Mouse (Mus musculus) C2C12 (cell line): ENCODE data around the gene Cyp2d12. TPM values are rescaled to one million over a fixed set of nuclear protein-coding genes. Genes with fewer than 3 reads are reported as not detected.
"Not testable (repeated sequence)": the region's sequence is repeated elsewhere in the genome, so short reads cannot be mapped to it uniquely, and the experiment has no call there.

Experiments
- H3K27me3 ChIP-seq: one replicate; pipeline ENCODE4 v1.6.1; 2011; ENCODE audit not compliant: control insufficient read depth, insufficient read depth, insufficient read length
- H3K36me3 ChIP-seq: one replicate; pipeline ENCODE4 v1.6.1; 2011; ENCODE audit not compliant: control insufficient read depth, insufficient read depth
- H3K4me3 ChIP-seq: one replicate; pipeline ENCODE4 v1.5.1; 2011; ENCODE audit warnings: mild to moderate bottlenecking, control low read depth; ENCODE audit not compliant: poor library complexity, insufficient read depth, severe bottlenecking
- H3K79me2 ChIP-seq: one replicate; pipeline ENCODE4 v1.6.1; 2011; ENCODE audit not compliant: control insufficient read depth, insufficient read depth
- H3K79me3 ChIP-seq: one replicate; pipeline ENCODE4 v1.6.1; 2011; ENCODE audit warnings: low read depth, control low read depth
- H3ac ChIP-seq: one replicate; pipeline ENCODE3; 2011; ENCODE audit warnings: low read depth; ENCODE audit not compliant: control insufficient read depth, insufficient read length
- CEBPB ChIP-seq: IDR thresholded peaks from one replicate; pipeline ENCODE4 v1.6.1; 2011; ENCODE audit warnings: low read depth, mild to moderate bottlenecking, control low read depth, moderate library complexity
- CTCF ChIP-seq: IDR thresholded peaks from one replicate; pipeline ENCODE4 v1.5.1; 2011; ENCODE audit not compliant: control insufficient read depth, insufficient read depth, insufficient read length
- FOSL1 ChIP-seq: IDR thresholded peaks from one replicate; pipeline ENCODE4 v1.8.0; 2011; ENCODE audit warnings: mild to moderate bottlenecking, low read length; ENCODE audit not compliant: poor library complexity, insufficient read depth, severe bottlenecking
- MAX ChIP-seq: IDR thresholded peaks from one replicate; pipeline ENCODE4 v1.6.1; 2011; ENCODE audit warnings: mild to moderate bottlenecking, control low read depth
- MYOD1 ChIP-seq: IDR thresholded peaks from one replicate; pipeline ENCODE4 v1.6.1; 2011; ENCODE audit warnings: low read depth; ENCODE audit not compliant: control insufficient read depth, insufficient read length
- MYOG ChIP-seq: IDR thresholded peaks from one replicate; pipeline ENCODE4 v1.6.1; 2011; ENCODE audit not compliant: control insufficient read depth, insufficient read length; ENCODE audit errors: extremely low read depth
- USF1 ChIP-seq: IDR thresholded peaks from one replicate; pipeline ENCODE4 v1.6.1; 2011; ENCODE audit warnings: low read depth, mild to moderate bottlenecking, control low read depth, moderate library complexity
- microRNA-seq: library from miRNA; unstranded; fragments of <30 nt; microRNA quantifications from one replicate; pipeline ENCODE4, GENCODE M21; 2019; ENCODE audit warnings: borderline microRNAs expressed
- polyA plus RNA-seq: library from polyadenylated mRNA; unstranded; fragments of >200 nt; fragmentation: generic; extraction: Trizol; gene quantifications from one replicate; pipeline ENCODE4 v1.2.1, GENCODE M21; 2012; ENCODE audit warnings: missing spikeins

Cyp2d12 gene
- polyA plus RNA-seq, 1 experiment, result not detected

- not testable (repeated sequence) for H3K79me2 ChIP-seq, H3K79me3 ChIP-seq, H3K36me3 ChIP-seq, H3K4me3 ChIP-seq, H3ac ChIP-seq, H3K27me3 ChIP-seq
Measured at GRCm38 (mm10) chr15:82547753-82548152, 7.1 kb upstream of the Cyp2d12 start.

- H3K27me3 ChIP-seq, H3K79me3 ChIP-seq, H3K4me3 ChIP-seq, H3ac ChIP-seq, H3K79me2 ChIP-seq, H3K36me3 ChIP-seq: not testable (repeated sequence)
Measured at GRCm38 (mm10) chr15:82553211-82553610, 1.7 kb upstream of the Cyp2d12 start.

- H3K79me3 ChIP-seq, result no peaks in the 10 kb centered on the region
- H3K27me3 ChIP-seq, result no peaks in the 10 kb centered on the region
- H3K4me3 ChIP-seq, result no peak overlapping the region
- H3K79me2 ChIP-seq, result no peaks in the 10 kb centered on the region
- H3K36me3 ChIP-seq, result no peaks in the 10 kb centered on the region
- H3ac ChIP-seq, result no peak overlapping the region
- TF ChIP-seq MYOD1 (no peak), USF1 (no peak), MAX (no peak), FOSL1 (no peak), CTCF (no peak), MYOG (no peak), CEBPB (no peak)
Measured at GRCm38 (mm10) chr15:82572856-82573255, 18.0 kb downstream of the Cyp2d12 start.

GRCm38 (mm10) chr15:82579071-82579470, 24.2 kb downstream of the Cyp2d12 start:
- Histone ChIP-seq H3K79me3 (no peaks in the 10 kb centered on the region), H3K36me3 (no peaks in the 10 kb centered on the region), H3K79me2 (no peaks in the 10 kb centered on the region), H3K4me3 (no peak overlapping the region), H3K27me3 (no peaks in the 10 kb centered on the region), H3ac (no peak overlapping the region)
- TF ChIP-seq CTCF (no peak), CEBPB (no peak)

GRCm38 (mm10) chr15:82582621-82583020, 27.7 kb downstream of the Cyp2d12 start:
- Histone ChIP-seq H3ac (no peak overlapping the region), H3K27me3 (no peaks in the 10 kb centered on the region)
- TF ChIP-seq CEBPB, result no peak
- no peak for TF ChIP-seq FOSL1
- no peak for TF ChIP-seq MYOG
- no peak for TF ChIP-seq USF1
- TF ChIP-seq MAX, result no peak
- no peak for TF ChIP-seq MYOD1
- TF ChIP-seq CTCF, result no peak

More at GRCm38 (mm10) chr15:82582621-82583020, 27.7 kb downstream of the Cyp2d12 start:
- H3K36me3 ChIP-seq, result no peaks in the 10 kb centered on the region
- H3K79me3 ChIP-seq, result no peaks in the 10 kb centered on the region
- no peaks in the 10 kb centered on the region for H3K79me2 ChIP-seq
- H3K4me3 ChIP-seq, result no peak overlapping the region

Small RNA genes within 50 kb of the gene (microRNA-seq; reads per million reads assigned to microRNA genes)
- gene Gm27924 (not detected), gene Gm28023 (not detected)

Other genes with a start within 250 kb of the Cyp2d12 start
- gene Naga, start 216.1 kb upstream of the Cyp2d12 start, polyA plus RNA-seq, result 20.9 TPM
- 0.02 TPM for gene Pheta2, start 216.1 kb upstream of the Cyp2d12 start, polyA plus RNA-seq
- 481 TPM for gene Smdt1, start 216.1 kb upstream of the Cyp2d12 start, polyA plus RNA-seq
- gene Ndufa6, start 200.8 kb upstream of the Cyp2d12 start, polyA plus RNA-seq, result 385 TPM
- 0.06 TPM for gene Cyp2d22, start 174.8 kb upstream of the Cyp2d12 start, polyA plus RNA-seq
- gene Cyp2d11, start 161.1 kb upstream of the Cyp2d12 start, polyA plus RNA-seq, result not detected
- gene Cyp2d10, start 147.9 kb upstream of the Cyp2d12 start, polyA plus RNA-seq, result not detected
- gene Cyp2d9, start 121.6 kb upstream of the Cyp2d12 start, polyA plus RNA-seq, result not detected
- gene Cyp2d34, start 65.9 kb downstream of the Cyp2d12 start, polyA plus RNA-seq, result not detected
- gene Cyp2d40, start 209.1 kb downstream of the Cyp2d12 start, polyA plus RNA-seq, result not detected
- gene Cyp2d26, start 239.2 kb downstream of the Cyp2d12 start, polyA plus RNA-seq, result not detected